Mouse (Mus musculus) adrenal gland, adult 10 weeks (tissue): ENCODE measurements around the gene Lck. TPM values are rescaled to one million over a fixed set of nuclear protein-coding genes. Genes with fewer than 3 reads are reported as not detected.

ENCODE experiments used
- polyA plus RNA-seq: library from polyadenylated mRNA; stranded (reverse); fragments of 350-450 nt; fragmentation: Illumina TruSeq; extraction: RNeasy Lipid Tissue Mini Kit (QIAGEN cat#74804); gene quantifications from one replicate; pipeline ENCODE4 v1.2.3, GENCODE M21; 2014; ENCODE audit warnings: low read depth, low replicate concordance

Gene Lck
- 0.41 TPM for polyA plus RNA-seq

GRCm38 (mm10) chr4:129573430-129573829 lies at the start of gene Lck:
Lck (minus strand) TSS chr4:129573641.

GRCm38 (mm10) chr4:129618786-129619691 lies 45.6 kb upstream of the Lck start, which contains the start of gene Iqcc:
Iqcc (minus strand) TSS chr4:129619099.

GRCm38 (mm10) chr4:129614093-129614492 lies 40.7 kb upstream of the Lck start, which contains the start of gene Dcdc2b:
Dcdc2b (minus strand) TSS chr4:129614257.

GRCm38 (mm10) chr4:129600233-129601158 lies 27.1 kb upstream of the Lck start, which contains the start of the genes Eif3i and Tmem234:
Eif3i (minus strand) TSS chr4:129600648.
Tmem234 (plus strand) TSS chr4:129600668.

GRCm38 (mm10) chr4:129578466-129578865 lies 5.0 kb upstream of the Lck start, which contains the start of gene Fam167b:
Fam167b (minus strand) TSS chr4:129578549.

GRCm38 (mm10) chr4:129542592-129543141 lies 30.8 kb downstream of the Lck start, which contains the start of gene Hdac1:
Hdac1 (minus strand) TSS chr4:129542713.

GRCm38 (mm10) chr4:129513086-129513767 lies 60.2 kb downstream of the Lck start, which contains the start of gene Marcksl1:
Marcksl1 (plus strand) TSS chr4:129513581.

Other genes with a start within 250 kb of the Lck start
- gene Rbbp4, start 238.3 kb downstream of the Lck start, polyA plus RNA-seq, result 217 TPM
- 174 TPM for gene Zbtb8os, start 237.9 kb downstream of the Lck start, polyA plus RNA-seq
- gene Zbtb8a, start 195.5 kb downstream of the Lck start, polyA plus RNA-seq, result 0.99 TPM
- gene Zbtb8b, start 132.8 kb downstream of the Lck start, polyA plus RNA-seq, result not detected
- gene Bsdc1, start 112.1 kb downstream of the Lck start, polyA plus RNA-seq, result 20.8 TPM
- gene Tssk3, start 82.6 kb downstream of the Lck start, polyA plus RNA-seq, result not detected
- gene Fam229a, start 82.5 kb downstream of the Lck start, polyA plus RNA-seq, result not detected
- gene Marcksl1, start 60.1 kb downstream of the Lck start, polyA plus RNA-seq, result 47.1 TPM
- gene Hdac1, start 30.9 kb downstream of the Lck start, polyA plus RNA-seq, result 44.3 TPM
- 3.1 TPM for gene Fam167b, start 4.9 kb upstream of the Lck start, polyA plus RNA-seq
- 20.2 TPM for gene Eif3i, start 27.0 kb upstream of the Lck start, polyA plus RNA-seq
- 36.2 TPM for gene Tmem234, start 27.0 kb upstream of the Lck start, polyA plus RNA-seq
- not detected for gene Dcdc2b, start 40.6 kb upstream of the Lck start, polyA plus RNA-seq
- 11.4 TPM for gene Iqcc, start 45.5 kb upstream of the Lck start, polyA plus RNA-seq
- 2.7 TPM for gene Ccdc28b, start 50.3 kb upstream of the Lck start, polyA plus RNA-seq
- gene Txlna, start 67.4 kb upstream of the Lck start, polyA plus RNA-seq, result 16.9 TPM
- gene Kpna6, start 99.1 kb upstream of the Lck start, polyA plus RNA-seq, result 61.8 TPM
- 0.52 TPM for gene Tmem39b, start 123.2 kb upstream of the Lck start, polyA plus RNA-seq
- gene Khdrbs1, start 168.7 kb upstream of the Lck start, polyA plus RNA-seq, result 186 TPM
- 2,725 TPM for gene Ptp4a2, start 237.6 kb upstream of the Lck start, polyA plus RNA-seq